Mouse (Mus musculus) myocyte (in vitro differentiated cells): ENCODE measurements at regions not wholly inside any gene's neighbourhood (a gene's known extent, or its start where the extent isn't known, plus 50 kb on each side); places are given as distances from the start of the nearest gene placed in this dataset.

Experiments
- H3K27me3 ChIP-seq: one replicate; pipeline ENCODE4 v1.6.1; 2011; ENCODE audit not compliant: control insufficient read depth, insufficient read depth, insufficient read length
- H3K36me3 ChIP-seq: one replicate; pipeline ENCODE4 v1.6.1; 2011; ENCODE audit not compliant: control insufficient read depth, insufficient read depth
- H3K4me2 ChIP-seq: one replicate; pipeline ENCODE4 v1.6.1; 2011; ENCODE audit warnings: low read depth, control low read depth
- H3K4me3 ChIP-seq: one replicate; pipeline ENCODE4 v1.5.1; 2011; ENCODE audit warnings: mild to moderate bottlenecking, control low read depth, moderate library complexity
- H3K79me2 ChIP-seq: one replicate; pipeline ENCODE4 v1.6.1; 2011; ENCODE audit not compliant: control insufficient read depth, insufficient read depth
- H3ac ChIP-seq: one replicate; pipeline ENCODE4 v1.6.1; 2011; ENCODE audit not compliant: control insufficient read depth, insufficient read length
- CEBPB ChIP-seq: IDR thresholded peaks from 2 replicates; pipeline ENCODE4 v1.6.1; 2011; ENCODE audit warnings: mild to moderate bottlenecking, moderate library complexity; ENCODE audit not compliant: poor library complexity, insufficient read depth, severe bottlenecking
- E2F4 ChIP-seq: IDR thresholded peaks from one replicate; pipeline ENCODE4 v1.6.1; 2011; ENCODE audit warnings: mild to moderate bottlenecking, control low read depth, moderate library complexity; ENCODE audit not compliant: insufficient read depth
- MAX ChIP-seq: IDR thresholded peaks from one replicate; pipeline ENCODE4 v1.6.1; 2011; ENCODE audit warnings: low read depth, mild to moderate bottlenecking, control low read depth
- MYOD1 ChIP-seq, 3 experiments: IDR thresholded peaks; one replicate each; pipeline ENCODE4 v1.6.1; 2011; ENCODE audit warnings: control low read depth in 2 of 3, low read depth in 2 of 3, mild to moderate bottlenecking in 2 of 3, moderate library complexity in 1 of 3; ENCODE audit not compliant: insufficient read length in 2 of 3, control insufficient read depth in 1 of 3
- MYOG ChIP-seq, 3 experiments: IDR thresholded peaks; one replicate each; pipeline ENCODE4 v1.6.1; 2011; ENCODE audit warnings: control low read depth in 2 of 3, low read depth in 2 of 3, mild to moderate bottlenecking in 2 of 3; ENCODE audit not compliant: insufficient read length in 2 of 3, control insufficient read depth in 1 of 3, insufficient read depth in 1 of 3
- POLR2A ChIP-seq: IDR thresholded peaks from one replicate; pipeline ENCODE4 v1.6.1; 2011; ENCODE audit warnings: low read depth, mild to moderate bottlenecking, control low read depth, moderate library complexity; ENCODE audit not compliant: insufficient read length
- POLR2AphosphoS2 ChIP-seq: IDR thresholded peaks from one replicate; pipeline ENCODE4 v1.6.1; 2011; ENCODE audit warnings: low read depth, control low read depth; ENCODE audit not compliant: insufficient read length
- REST ChIP-seq: IDR thresholded peaks from one replicate; pipeline ENCODE4 v1.6.1; 2011; ENCODE audit warnings: mild to moderate bottlenecking, control low read depth, moderate library complexity; ENCODE audit not compliant: insufficient read depth, insufficient read length
- SRF ChIP-seq: IDR thresholded peaks from one replicate; pipeline ENCODE4 v1.6.1; 2011; ENCODE audit warnings: low read depth; ENCODE audit not compliant: control insufficient read depth, insufficient read length
- TCF12 ChIP-seq: IDR thresholded peaks from one replicate; pipeline ENCODE4 v1.6.1; 2011; ENCODE audit warnings: mild to moderate bottlenecking, control low read depth; ENCODE audit not compliant: poor library complexity, insufficient read depth, severe bottlenecking
- TCF3 ChIP-seq: IDR thresholded peaks from one replicate; pipeline ENCODE4 v1.6.1; 2011; ENCODE audit warnings: low read depth, control low read depth; ENCODE audit not compliant: insufficient read length
- USF1 ChIP-seq: IDR thresholded peaks from one replicate; pipeline ENCODE4 v1.6.1; 2011; ENCODE audit warnings: low read depth, mild to moderate bottlenecking, control low read depth, moderate library complexity

- no peaks in the 10 kb centered on the region for H3K36me3 ChIP-seq
- H3ac ChIP-seq, result no peak overlapping the region
- no peaks in the 10 kb centered on the region for H3K27me3 ChIP-seq
- no peak overlapping the region for H3K4me3 ChIP-seq
- H3K4me2 ChIP-seq, result no peak overlapping the region
- H3K79me2 ChIP-seq, result no peaks in the 10 kb centered on the region
- no peak for TF ChIP-seq SRF
- no peak for TF ChIP-seq TCF12
- no peak for TF ChIP-seq POLR2AphosphoS2
- no peak for TF ChIP-seq MYOD1 (IDR thresholded peaks at IDR 0.05; ENCODE audit: control insufficient read depth in 1 of 3, insufficient read length in 2 of 3, low read depth in 2 of 3)
- TF ChIP-seq REST, result no peak
- no peak for TF ChIP-seq MAX
- no peak for TF ChIP-seq USF1
- no peak for TF ChIP-seq CEBPB
- no peak for TF ChIP-seq MYOG (IDR thresholded peaks at IDR 0.05; ENCODE audit: control insufficient read depth in 1 of 3, insufficient read depth in 1 of 3, insufficient read length in 2 of 3, low read depth in 2 of 3)
- no peak for TF ChIP-seq E2F4
- no peak for TF ChIP-seq POLR2A
- TF ChIP-seq TCF3, result no peak
Measured at GRCm38 (mm10) chrX:18960465-18960864, 499.3 kb upstream of the 4930578C19Rik start.

GRCm38 (mm10) chrX:18942612-18943011 is 481.4 kb upstream of the 4930578C19Rik start:
- Histone ChIP-seq H3K27me3 (no peaks in the 10 kb centered on the region), H3K79me2 (no peaks in the 10 kb centered on the region), H3K4me3 (no peak overlapping the region), H3ac (no peak overlapping the region), H3K36me3 (no peaks in the 10 kb centered on the region), H3K4me2 (no peak overlapping the region)
- no peak for TF ChIP-seq POLR2AphosphoS2
- TF ChIP-seq CEBPB, result peak; percentile 60; the same call in 1 of the 2 replicates

- no peak overlapping the region for H3K4me3 ChIP-seq
- no peaks in the 10 kb centered on the region for H3K79me2 ChIP-seq
- no peak overlapping the region for H3K4me2 ChIP-seq
- no peak overlapping the region for H3ac ChIP-seq
- no peak for TF ChIP-seq MYOD1 (IDR thresholded peaks at IDR 0.05; ENCODE audit: control insufficient read depth in 1 of 3, insufficient read length in 2 of 3, low read depth in 2 of 3)
- TF ChIP-seq MYOG (IDR thresholded peaks at IDR 0.05; ENCODE audit: control insufficient read depth in 1 of 3, insufficient read depth in 1 of 3, insufficient read length in 2 of 3, low read depth in 2 of 3), result no peak
- no peak for TF ChIP-seq E2F4
- no peak for TF ChIP-seq CEBPB
- no peaks in the 10 kb centered on the region for H3K36me3 ChIP-seq
- no peaks in the 10 kb centered on the region for H3K27me3 ChIP-seq
Measured at GRCm38 (mm10) chrX:18933340-18933739, 472.1 kb upstream of the 4930578C19Rik start.

- Histone ChIP-seq H3K36me3 (no peaks in the 10 kb centered on the region), H3K27me3 (no peaks in the 10 kb centered on the region), H3ac (no peak overlapping the region), H3K79me2 (no peaks in the 10 kb centered on the region), H3K4me2 (no peak overlapping the region), H3K4me3 (no peak overlapping the region)
- TF ChIP-seq MAX (no peak), SRF (no peak), REST (no peak), USF1 (no peak), MYOG (IDR thresholded peaks at IDR 0.05; ENCODE audit: control insufficient read depth in 1 of 3, insufficient read depth in 1 of 3, insufficient read length in 2 of 3, low read depth in 2 of 3) (no peak), POLR2A (no peak), E2F4 (no peak), CEBPB (no peak), MYOD1 (IDR thresholded peaks at IDR 0.05; ENCODE audit: control insufficient read depth in 1 of 3, insufficient read length in 2 of 3, low read depth in 2 of 3) (no peak), POLR2AphosphoS2 (no peak), TCF3 (no peak), TCF12 (no peak)
Measured at GRCm38 (mm10) chrX:18923084-18923483, 461.9 kb upstream of the 4930578C19Rik start.

- no peak for TF ChIP-seq CEBPB
- TF ChIP-seq E2F4, result no peak
- no peak for TF ChIP-seq MAX
- TF ChIP-seq MYOD1 (IDR thresholded peaks at IDR 0.05; ENCODE audit: control insufficient read depth in 1 of 3, insufficient read length in 2 of 3, low read depth in 2 of 3), result no peak
- no peak for TF ChIP-seq TCF3
- no peak for TF ChIP-seq POLR2A
- no peak for TF ChIP-seq MYOG (IDR thresholded peaks at IDR 0.05; ENCODE audit: control insufficient read depth in 1 of 3, insufficient read depth in 1 of 3, insufficient read length in 2 of 3, low read depth in 2 of 3)
- TF ChIP-seq TCF12, result no peak
- TF ChIP-seq SRF, result no peak
- no peak for TF ChIP-seq USF1
- no peak for TF ChIP-seq POLR2AphosphoS2
- no peak for TF ChIP-seq REST
- Histone ChIP-seq H3K27me3 (no peaks in the 10 kb centered on the region), H3K36me3 (no peaks in the 10 kb centered on the region), H3K4me3 (no peak overlapping the region), H3ac (no peak overlapping the region), H3K79me2 (no peaks in the 10 kb centered on the region), H3K4me2 (no peak overlapping the region)
Measured at GRCm38 (mm10) chrX:18921366-18922092, 460.3 kb upstream of the 4930578C19Rik start.
